Mouse (Mus musculus): Measurements from ENCODE around the gene Pycr1.

The Pycr1 gene

GRCm38 (mm10) chr11:120608241-120609034 is 35.1 kb downstream of the Pycr1 start, which contains the start of gene Npb:
Gene Npb (plus strand): TSS chr11:120608477.
- DNase-seq (ENCODE audit: low read depth in 1 of 2, low spot score in 2 of 2), result no peak

GRCm38 (mm10) chr11:120606764-120607163 is 36.8 kb downstream of the Pycr1 start:
- DNase-seq (ENCODE audit: low read depth in 1 of 2, low spot score in 2 of 2), result no peak

- DNase-seq (ENCODE audit: low read depth in 1 of 2, low spot score in 2 of 2), result no peak
Measured at GRCm38 (mm10) chr11:120605667-120606066, 37.9 kb downstream of the Pycr1 start.

- no peak for DNase-seq (ENCODE audit: low read depth in 1 of 2, low spot score in 2 of 2)
Measured at GRCm38 (mm10) chr11:120603545-120603944, 40.0 kb downstream of the Pycr1 start.

- no peak for DNase-seq (ENCODE audit: low read depth in 1 of 2, low spot score in 2 of 2)
Measured at GRCm38 (mm10) chr11:120600716-120601115, 42.9 kb downstream of the Pycr1 start.

GRCm38 (mm10) chr11:120598990-120599549 is 44.5 kb downstream of the Pycr1 start:
- DNase-seq (ENCODE audit: low read depth in 1 of 2, low spot score in 2 of 2), result no peak

GRCm38 (mm10) chr11:120598283-120598989 is 45.1 kb downstream of the Pycr1 start, which contains the start of the genes Alyref and Anapc11:
Gene Alyref (minus strand): TSS chr11:120598365.
Gene Anapc11 (plus strand): TSS chr11:120598421.
- DNase-seq (ENCODE audit: low read depth in 1 of 2, low spot score in 2 of 2), result peak; percentile 85 to 89

- DNase-seq (ENCODE audit: low read depth in 1 of 2, low spot score in 2 of 2), result no peak
Measured at GRCm38 (mm10) chr11:120597240-120598235, 46.0 kb downstream of the Pycr1 start.

GRCm38 (mm10) chr11:120588531-120588930 is 55.0 kb downstream of the Pycr1 start:
- DNase-seq (ENCODE audit: low read depth in 1 of 2, low spot score in 2 of 2), result no peak
